In the genomic region with DNA sequence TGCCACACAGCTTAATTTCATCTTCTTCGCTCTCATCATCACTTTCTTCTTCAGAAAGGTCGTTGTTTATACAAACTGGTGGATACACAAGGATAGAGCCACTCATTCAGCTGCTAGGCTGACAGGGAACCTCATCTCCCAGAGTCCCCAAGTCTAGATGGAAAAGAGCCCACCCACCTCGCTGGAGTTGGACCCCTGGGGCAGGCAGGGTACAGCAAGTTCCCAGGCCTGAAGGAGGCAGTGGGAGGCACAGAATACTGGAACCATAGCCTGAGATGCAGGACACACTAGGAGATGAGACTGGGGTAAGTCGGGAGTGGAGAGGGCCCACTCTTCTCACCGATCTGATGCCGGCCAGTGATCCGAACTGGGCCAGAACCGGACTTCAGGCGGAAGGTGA, we compare ENCODE assay signal across 7 mouse cellular contexts. TPM values are rescaled to one million over a fixed set of nuclear protein-coding genes. Genes with fewer than 3 reads are reported as not detected.
DNase-seq lines count a peak whose midpoint lies in the region; ATAC-seq and TF ChIP-seq lines count a peak whose summit lies in the region.

No protein-coding gene starts in this region.

- H3K27ac ChIP-seq in lung, embryonic 16.5 days (ENCODE audit: low read length), result no peak overlapping the region
- no peak overlapping the region for H3K27ac ChIP-seq in embryonic fibroblast, embryonic 13.5 days (ENCODE audit: insufficient read depth, low read length)
- no peak overlapping the region for H3K27ac ChIP-seq in limb, embryonic 12.5 days
- no peak overlapping the region for H3K27ac ChIP-seq in stomach, embryonic 14.5 days (ENCODE audit: low read length)

- H3K9ac ChIP-seq in lung, embryonic 16.5 days (ENCODE audit: low read length), result peak overlapping the region; percentile 74
- peak overlapping the region; percentile 87; the same call in 1 of the 2 replicates for H3K9ac ChIP-seq in limb, embryonic 12.5 days (replicated peaks)
- peak overlapping the region; percentile 89; the same call in 1 of the 2 replicates for H3K9ac ChIP-seq in stomach, embryonic 14.5 days (replicated peaks; ENCODE audit: low read depth, low read length)

- peaks cover 20% of the 10 kb centered on the region for H3K4me1 ChIP-seq in lung, embryonic 16.5 days (replicated peaks; ENCODE audit: control insufficient read depth, insufficient read depth, low read length)
- peaks cover 14% of the 10 kb centered on the region for H3K4me1 ChIP-seq in lung, adult 2 months (ENCODE audit: control insufficient read depth, insufficient read depth, low read length)
- no peaks in the 10 kb centered on the region for H3K4me1 ChIP-seq in embryonic fibroblast, embryonic 13.5 days (ENCODE audit: control insufficient read depth, insufficient read depth, low read length)
- H3K4me1 ChIP-seq in limb, embryonic 12.5 days (replicated peaks), result peaks cover 38% of the 10 kb centered on the region
- H3K4me1 ChIP-seq in stomach, embryonic 14.5 days (ENCODE audit: control insufficient read depth, insufficient read depth, low read length), result peaks cover 9% of the 10 kb centered on the region; the same call in 1 of the 2 replicates

- peak overlapping the region; percentile 61 for H3K4me3 ChIP-seq in lung, embryonic 16.5 days (ENCODE audit: low read length)
- no peak overlapping the region for H3K4me3 ChIP-seq in lung, adult 2 months (replicated peaks; ENCODE audit: extremely low read depth, low read depth, low read length)
- H3K4me3 ChIP-seq in embryonic fibroblast, embryonic 13.5 days (ENCODE audit: insufficient read depth, low read length), result peak overlapping the region; percentile 57
- H3K4me3 ChIP-seq in limb, embryonic 12.5 days (replicated peaks), result peak overlapping the region; percentile 93
- peak overlapping the region; percentile 85 for H3K4me3 ChIP-seq in stomach, embryonic 14.5 days (ENCODE audit: low read depth, low read length)

- peak overlapping the region; percentile 91 for H3K4me2 ChIP-seq in lung, embryonic 16.5 days (ENCODE audit: low read depth, low read length)
- H3K4me2 ChIP-seq in limb, embryonic 12.5 days, result peak overlapping the region; percentile 93
- H3K4me2 ChIP-seq in stomach, embryonic 14.5 days (replicated peaks; ENCODE audit: low read depth, low read length), result peak overlapping the region; percentile 95

- no peak for ATAC-seq in lung, embryonic 16.5 days (ENCODE audit: low read depth)
- no peak for ATAC-seq in limb, embryonic 12.5 days (ENCODE audit: insufficient number of reproducible peaks, insufficient read depth, low FRiP score, low TSS enrichment, low read depth)
- no peak for ATAC-seq in stomach, embryonic 14.5 days (ENCODE audit: insufficient number of reproducible peaks, insufficient read depth, low FRiP score, low read depth)

- H3K36me3 ChIP-seq in lung, embryonic 16.5 days (ENCODE audit: control insufficient read depth, insufficient read depth, low read length), result peaks cover 13% of the 10 kb centered on the region
- H3K36me3 ChIP-seq in limb, embryonic 12.5 days, result peaks cover 23% of the 10 kb centered on the region
- peaks cover 15% of the 10 kb centered on the region; the same call in 1 of the 2 replicates for H3K36me3 ChIP-seq in stomach, embryonic 14.5 days (ENCODE audit: control insufficient read depth, insufficient read depth, low read length)

- no peak for DNase-seq in lung, adult 2 months
- DNase-seq in thymus, postnatal 14 days, result no peak
- no peak for DNase-seq in thymus, adult 18-20 months

- no peaks in the 10 kb centered on the region for H3K9me3 ChIP-seq in lung, embryonic 16.5 days (ENCODE audit: control insufficient read depth, low read length)
- no peaks in the 10 kb centered on the region for H3K9me3 ChIP-seq in limb, embryonic 12.5 days
- H3K9me3 ChIP-seq in stomach, embryonic 14.5 days (ENCODE audit: control insufficient read depth, low read depth, low read length), result no peaks in the 10 kb centered on the region

- H3K27me3 ChIP-seq in lung, embryonic 16.5 days (ENCODE audit: control insufficient read depth, insufficient read depth, low read depth, low read length), result peaks cover 32% of the 10 kb centered on the region
- H3K27me3 ChIP-seq in limb, embryonic 12.5 days, result peaks cover 41% of the 10 kb centered on the region
- peaks cover 29% of the 10 kb centered on the region for H3K27me3 ChIP-seq in stomach, embryonic 14.5 days (ENCODE audit: control insufficient read depth, insufficient read depth, low read length)

- WGBS in lung, embryonic 16.5 days, result 33% methylated on average over 9 of the region's 9 CpGs
- whole genome bisulfite sequencing in lung, adult 2 months, result 45% methylated on average over 9 of the region's 9 CpGs
- 45% methylated on average over 9 of the region's 9 CpGs for WGBS in limb, embryonic 12.5 days
- 40% methylated on average over 9 of the region's 9 CpGs for WGBS in stomach, embryonic 14.5 days

- no peak for TF ChIP-seq CTCF in lung, adult 2 months (IDR thresholded peaks at IDR 0.05; ENCODE audit: insufficient read depth, low read length)
- TF ChIP-seq CTCF in embryonic fibroblast, embryonic 13.5 days (IDR thresholded peaks at IDR 0.05; ENCODE audit: borderline replicate concordance, insufficient read depth, low read length), result no peak

- no peak for TF ChIP-seq POLR2A in lung, adult 2 months (IDR thresholded peaks at IDR 0.05; ENCODE audit: borderline replicate concordance, extremely low read depth, low read depth, low read length)
- TF ChIP-seq POLR2A in embryonic fibroblast, embryonic 13.5 days (IDR thresholded peaks at IDR 0.05; ENCODE audit: low read depth, low read length), result no peak

RNA-seq across cellular contexts. Expression of a gene that starts 1.2 kb away (rescaled TPM):
- 14.7 and 15.8 TPM in 2 replicates for polyA plus RNA-seq in lung, embryonic 16.5 days (2015; fragmentation: Nextera tagmentation; extraction: Ambion mirVana)
- polyA plus RNA-seq in lung, adult 2 months (2012; rRNA removed), result 39.0 and 41.3 TPM in 2 replicates
- polyA plus RNA-seq in embryonic fibroblast, embryonic 13.5 days (2011; ENCODE audit: insufficient read length, low read depth, missing spikeins), result 95.8 and 99.4 TPM in 2 replicates
- 12.2 and 12.8 TPM in 2 replicates for polyA plus RNA-seq in limb, embryonic 12.5 days (2016; fragmentation: Nextera tagmentation; extraction: Ambion mirVana)
- polyA plus RNA-seq in stomach, embryonic 14.5 days (2014; fragmentation: Nextera tagmentation; extraction: Ambion mirVana), result 14.8 and 16.0 TPM in 2 replicates

RNA-seq across cellular contexts. Expression of a gene that starts 5.5 kb away (rescaled TPM):
- polyA plus RNA-seq in lung, embryonic 16.5 days (2015; fragmentation: Nextera tagmentation; extraction: Ambion mirVana), result not detected in 2 replicates
- not detected in 2 replicates for polyA plus RNA-seq in lung, adult 2 months (2012; rRNA removed)
- polyA plus RNA-seq in embryonic fibroblast, embryonic 13.5 days (2011; ENCODE audit: insufficient read length, low read depth, missing spikeins), result not detected in 2 replicates
- 16.1 and 18.3 TPM in 2 replicates for polyA plus RNA-seq in limb, embryonic 12.5 days (2016; fragmentation: Nextera tagmentation; extraction: Ambion mirVana)
- polyA plus RNA-seq in stomach, embryonic 14.5 days (2014; fragmentation: Nextera tagmentation; extraction: Ambion mirVana), result not detected in 2 replicates

RNA-seq across cellular contexts. Expression of a gene that starts 35.4 kb away (rescaled TPM):
- 47.0 and 48.5 TPM in 2 replicates for polyA plus RNA-seq in lung, embryonic 16.5 days (2015; fragmentation: Nextera tagmentation; extraction: Ambion mirVana)
- 18.5 and 35.6 TPM in 2 replicates for polyA plus RNA-seq in lung, adult 2 months (2012; rRNA removed)
- polyA plus RNA-seq in embryonic fibroblast, embryonic 13.5 days (2011; ENCODE audit: insufficient read length, low read depth, missing spikeins), result 87.3 and 87.4 TPM in 2 replicates
- 84.2 and 87.9 TPM in 2 replicates for polyA plus RNA-seq in limb, embryonic 12.5 days (2016; fragmentation: Nextera tagmentation; extraction: Ambion mirVana)
- polyA plus RNA-seq in stomach, embryonic 14.5 days (2014; fragmentation: Nextera tagmentation; extraction: Ambion mirVana), result 74.4 and 74.8 TPM in 2 replicates

Comparison
In these comparisons a context has a peak if more than half of its experiments do, and no peak if none do; other contexts are left out.
1. RNA of a gene that starts 5.5 kb away (polyA plus RNA-seq): 16.1 to 18.3 TPM in limb, embryonic 12.5 days; not detected in lung, embryonic 16.5 days, not detected in lung, adult 2 months, not detected in embryonic fibroblast, embryonic 13.5 days and not detected in stomach, embryonic 14.5 days; every median in the first group is over 10 times any median in the second.
2. Peak in every context shown above with its lines, with median percentiles within 50 percentile points of each other: H3K4me2 ChIP-seq and H3K9ac ChIP-seq.